Mouse (Mus musculus): ENCODE data around the gene Ptpra. TPM values are rescaled to one million over a fixed set of nuclear protein-coding genes. Genes with fewer than 3 reads are reported as not detected.

The Ptpra gene
- polyA plus RNA-seq (2014; fragmentation: Nextera tagmentation; extraction: Ambion mirVana) = 164 and 165 TPM in 2 replicates

- peak within 1 kb of the TSS; percentile 93 for H3K4me2 ChIP-seq (ENCODE audit: low read depth, low read length)
- peak within 1 kb of the TSS; percentile 88 for H3K9ac ChIP-seq (replicated peaks; ENCODE audit: low read depth, low read length)
- WGBS = under 1% methylated on average over 41 of the region's 50 CpGs
- peak within 1 kb of the TSS; percentile 80 for H3K27ac ChIP-seq (ENCODE audit: low read depth, low read length)
- peak; percentile 98 for ATAC-seq (ENCODE audit: low read depth)
- 0 out of 2 replicates have a peak, but pooled peaks cover 14% of the 10 kb centered on the region for H3K4me1 ChIP-seq (ENCODE audit: control insufficient read depth, insufficient read depth, low read length)
- H3K36me3 ChIP-seq (ENCODE audit: control insufficient read depth, insufficient read depth, low read length) = no peaks in the 10 kb centered on the region
- H3K9me3 ChIP-seq (ENCODE audit: control insufficient read depth, low read length) = no peaks in the 10 kb centered on the region
- peak within 1 kb of the TSS; percentile 91 for H3K4me3 ChIP-seq (ENCODE audit: low read depth, low read length)
- H3K27me3 ChIP-seq (ENCODE audit: control insufficient read depth, insufficient read depth, low read length) = no peaks in the 10 kb centered on the region
Observed at GRCm38 (mm10) chr2:130449794-130450433, at the start of gene Ptpra. TSS of gene Ptpra (plus strand) at chr2:130450278.

DNA sequence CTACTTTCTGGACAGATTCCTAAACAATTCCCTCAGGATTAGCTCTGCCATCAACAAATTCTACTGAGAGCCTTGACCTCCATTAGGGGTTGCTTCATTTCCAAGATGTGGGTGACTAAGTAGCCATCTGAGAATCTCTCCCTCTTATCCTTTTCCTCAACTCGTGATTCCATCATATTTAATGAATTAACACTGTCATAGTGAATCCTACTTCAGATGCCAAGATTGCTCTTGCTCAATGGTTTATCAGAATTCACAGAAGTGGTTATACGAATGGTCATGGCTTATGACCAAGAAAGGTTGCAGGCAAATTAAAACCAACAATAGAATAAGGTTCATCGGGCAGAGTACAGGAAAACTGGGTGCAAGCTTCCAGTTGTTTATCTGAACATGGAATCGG, 48.2 kb upstream of the Ptpra start:
- no peak overlapping the region for H3K4me3 ChIP-seq (ENCODE audit: low read depth, low read length)
- peaks cover 7% of the 10 kb centered on the region; the same call in 1 of the 2 replicates for H3K4me1 ChIP-seq (ENCODE audit: control insufficient read depth, insufficient read depth, low read length)
- H3K9ac ChIP-seq (replicated peaks; ENCODE audit: low read depth, low read length) = no peak overlapping the region
- no peaks in the 10 kb centered on the region for H3K27me3 ChIP-seq (ENCODE audit: control insufficient read depth, insufficient read depth, low read length)
- H3K36me3 ChIP-seq (ENCODE audit: control insufficient read depth, insufficient read depth, low read length) = no peaks in the 10 kb centered on the region
- no peak for ATAC-seq (ENCODE audit: low read depth)
- 83% methylated on average over 4 of the region's 4 CpGs for WGBS
- H3K4me2 ChIP-seq (ENCODE audit: low read depth, low read length) = no peak overlapping the region
- no peaks in the 10 kb centered on the region for H3K9me3 ChIP-seq (ENCODE audit: control insufficient read depth, low read length)
- no peak overlapping the region for H3K27ac ChIP-seq (ENCODE audit: low read depth, low read length)

DNA sequence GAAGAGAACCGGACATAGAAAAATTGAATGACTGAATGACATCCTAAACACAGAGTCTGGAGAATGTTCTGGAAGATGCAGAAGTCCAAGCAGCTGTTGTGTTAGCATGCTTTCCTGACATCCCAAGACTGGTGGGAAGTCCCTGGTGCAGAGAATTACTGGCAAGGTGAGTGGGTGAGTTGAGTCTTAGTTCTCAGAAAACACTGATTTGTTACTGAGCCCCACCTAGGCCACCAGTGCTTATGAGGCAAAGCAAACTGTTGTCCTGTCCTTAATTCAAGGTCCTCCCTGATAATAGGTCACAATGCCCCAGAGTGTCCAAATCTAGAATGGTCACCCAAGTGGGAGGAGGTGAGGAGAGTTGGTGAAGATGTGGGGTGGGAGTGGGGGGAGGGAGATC, 45.1 kb upstream of the Ptpra start, which contains the start of the genes Gm28372 and 1700020A23Rik:
Gm28372 (plus strand) TSS at position 301 of the 400 bp plus-strand sequence.
1700020A23Rik (plus strand) TSS at position 321 of the 400 bp plus-strand sequence.
- no peak within 1 kb of the TSS for H3K9ac ChIP-seq (replicated peaks; ENCODE audit: low read depth, low read length)
- ATAC-seq (ENCODE audit: low read depth) = no peak
- WGBS = 81% methylated on average over 1 of the region's 1 CpGs
- H3K4me1 ChIP-seq (ENCODE audit: control insufficient read depth, insufficient read depth, low read length) = no peaks in the 10 kb centered on the region
- no peaks in the 10 kb centered on the region for H3K36me3 ChIP-seq (ENCODE audit: control insufficient read depth, insufficient read depth, low read length)
- no peaks in the 10 kb centered on the region for H3K27me3 ChIP-seq (ENCODE audit: control insufficient read depth, insufficient read depth, low read length)
- no peak within 1 kb of the TSS for H3K4me2 ChIP-seq (ENCODE audit: low read depth, low read length)
- H3K4me3 ChIP-seq (ENCODE audit: low read depth, low read length) = no peak within 1 kb of the TSS
- no peaks in the 10 kb centered on the region for H3K9me3 ChIP-seq (ENCODE audit: control insufficient read depth, low read length)
- H3K27ac ChIP-seq (ENCODE audit: low read depth, low read length) = no peak within 1 kb of the TSS

DNA sequence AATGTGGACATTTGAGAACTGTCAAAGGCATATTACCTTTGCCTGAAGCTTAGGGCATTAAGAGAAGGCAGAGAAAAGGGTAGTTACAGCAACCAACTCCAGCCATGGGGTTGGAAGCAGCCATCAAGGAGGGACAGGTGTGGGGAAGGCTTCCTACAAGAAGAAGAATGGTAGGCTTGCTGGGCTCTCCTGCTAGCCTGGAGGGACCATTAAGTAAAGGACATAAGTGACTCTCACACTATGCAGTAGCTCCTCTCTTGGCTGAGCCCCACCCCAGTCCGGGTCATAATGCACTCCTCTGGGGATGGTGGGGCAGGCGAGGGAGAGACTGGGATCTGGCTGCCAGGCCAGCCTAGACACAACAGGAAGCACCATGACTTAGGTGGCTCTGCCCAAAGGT, 43.9 kb upstream of the Ptpra start, which contains the start of gene Tmem239:
Tmem239 (plus strand) TSS at position 301 of the 400 bp plus-strand sequence.
- no peak for ATAC-seq (ENCODE audit: low read depth)
- Histone ChIP-seq H3K36me3 (ENCODE audit: control insufficient read depth, insufficient read depth, low read length) (no peaks in the 10 kb centered on the region), H3K9ac (replicated peaks; ENCODE audit: low read depth, low read length) (no peak within 1 kb of the TSS), H3K4me2 (ENCODE audit: low read depth, low read length) (no peak within 1 kb of the TSS), H3K27me3 (ENCODE audit: control insufficient read depth, insufficient read depth, low read length) (no peaks in the 10 kb centered on the region), H3K4me1 (ENCODE audit: control insufficient read depth, insufficient read depth, low read length) (no peaks in the 10 kb centered on the region), H3K27ac (ENCODE audit: low read depth, low read length) (no peak within 1 kb of the TSS), H3K9me3 (ENCODE audit: control insufficient read depth, low read length) (no peaks in the 10 kb centered on the region), H3K4me3 (ENCODE audit: low read depth, low read length) (no peak within 1 kb of the TSS)
- WGBS = 83% methylated on average over 2 of the region's 2 CpGs

DNA sequence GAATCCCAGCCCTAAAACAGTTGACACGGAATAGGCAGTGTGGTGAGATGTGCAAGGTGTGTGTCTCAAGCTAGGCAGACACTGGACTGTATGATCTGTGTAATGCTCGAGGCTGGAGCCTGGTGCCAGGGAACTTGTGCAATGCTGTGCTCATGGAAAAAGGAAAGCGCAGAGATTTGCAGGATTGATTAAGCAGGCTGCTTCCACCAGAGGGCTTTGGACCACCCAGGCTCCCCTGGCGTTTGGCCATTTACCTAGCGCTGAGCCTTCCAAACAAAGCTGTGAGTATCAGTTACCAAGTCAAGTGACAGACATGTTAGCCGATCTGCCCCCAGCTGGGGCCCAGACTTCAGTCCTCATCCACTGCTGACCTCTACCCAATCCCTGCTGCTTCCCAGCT, 41.9 kb upstream of the Ptpra start:
- Histone ChIP-seq H3K9me3 (ENCODE audit: control insufficient read depth, low read length) (no peaks in the 10 kb centered on the region), H3K9ac (replicated peaks; ENCODE audit: low read depth, low read length) (no peak overlapping the region), H3K36me3 (ENCODE audit: control insufficient read depth, insufficient read depth, low read length) (no peaks in the 10 kb centered on the region), H3K27ac (ENCODE audit: low read depth, low read length) (no peak overlapping the region), H3K27me3 (ENCODE audit: control insufficient read depth, insufficient read depth, low read length) (no peaks in the 10 kb centered on the region), H3K4me1 (ENCODE audit: control insufficient read depth, insufficient read depth, low read length) (no peaks in the 10 kb centered on the region), H3K4me3 (ENCODE audit: low read depth, low read length) (no peak overlapping the region), H3K4me2 (ENCODE audit: low read depth, low read length) (no peak overlapping the region)
- no peak for ATAC-seq (ENCODE audit: low read depth)
- WGBS = 34% methylated on average over 6 of the region's 6 CpGs

DNA sequence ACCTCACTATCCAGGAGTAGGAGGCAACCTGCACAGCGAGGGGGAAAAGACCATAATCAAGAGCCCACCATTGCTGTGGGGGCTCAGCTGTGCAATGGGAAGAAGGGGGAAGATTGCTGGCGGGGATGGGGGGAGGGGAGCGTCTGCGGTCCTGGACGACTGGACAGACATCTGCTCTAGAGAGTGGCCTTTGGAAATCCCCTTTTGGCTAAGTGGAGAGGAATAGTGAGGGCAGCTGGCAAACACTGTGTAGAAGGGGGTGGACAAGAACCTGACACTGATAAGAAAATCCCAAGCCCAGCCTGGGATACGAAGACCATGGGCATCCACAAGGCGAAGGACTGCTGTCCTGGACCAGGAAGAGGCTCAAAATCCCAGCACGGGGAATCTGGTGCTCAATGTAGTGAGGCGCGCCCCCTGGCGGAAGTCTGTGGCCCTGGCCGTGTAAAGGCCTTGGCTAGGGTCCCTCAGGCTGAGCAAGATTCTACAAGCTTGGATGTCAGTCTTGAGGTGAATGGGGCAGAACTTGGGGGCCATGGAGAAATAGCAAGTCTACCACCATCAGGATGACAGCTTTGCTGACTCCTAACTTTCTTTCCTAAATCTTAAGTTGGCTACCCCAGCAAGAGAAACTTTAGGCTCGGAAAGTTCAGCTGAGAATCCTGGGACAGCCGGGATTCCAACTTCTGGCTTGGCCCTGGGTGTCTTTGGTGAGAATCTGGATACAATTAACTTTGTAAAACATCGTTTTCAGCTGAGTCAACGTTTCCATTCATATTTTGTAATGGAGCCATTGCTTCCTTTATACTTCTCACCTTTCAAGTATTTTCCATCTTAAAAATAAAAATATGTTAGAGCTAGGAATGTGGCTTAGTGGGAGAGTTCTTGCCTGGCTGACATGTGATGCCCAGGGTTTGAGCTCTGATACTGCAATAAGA, 38.3 kb upstream of the Ptpra start:
- Histone ChIP-seq H3K27ac (ENCODE audit: low read depth, low read length) (no peak overlapping the region), H3K27me3 (ENCODE audit: control insufficient read depth, insufficient read depth, low read length) (no peaks in the 10 kb centered on the region), H3K36me3 (ENCODE audit: control insufficient read depth, insufficient read depth, low read length) (no peaks in the 10 kb centered on the region), H3K4me3 (ENCODE audit: low read depth, low read length) (no peak overlapping the region), H3K9me3 (ENCODE audit: control insufficient read depth, low read length) (no peaks in the 10 kb centered on the region), H3K4me1 (ENCODE audit: control insufficient read depth, insufficient read depth, low read length) (no peaks in the 10 kb centered on the region), H3K4me2 (ENCODE audit: low read depth, low read length) (no peak overlapping the region), H3K9ac (replicated peaks; ENCODE audit: low read depth, low read length) (no peak overlapping the region)
- 37% methylated on average over 16 of the region's 16 CpGs for WGBS
- ATAC-seq (ENCODE audit: low read depth) = peak; percentile 82

DNA sequence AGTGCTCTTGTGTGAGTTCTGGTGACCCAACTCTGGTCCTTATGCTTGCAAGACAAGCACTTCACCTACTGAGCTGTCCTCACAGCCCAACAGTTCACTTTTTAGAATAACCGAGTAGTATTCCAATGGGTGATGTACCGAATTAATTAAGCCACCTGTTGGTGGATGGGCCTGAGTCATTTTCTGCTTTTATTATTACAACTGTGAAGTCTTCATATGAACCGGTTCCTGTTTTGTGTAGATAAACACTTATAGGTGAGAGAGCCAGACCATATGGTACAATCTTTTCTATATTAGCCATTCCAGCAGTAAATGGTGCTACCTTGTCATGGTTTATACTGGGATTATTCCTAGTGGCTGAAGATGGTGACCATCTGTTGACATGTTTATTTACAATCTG, 37.3 kb upstream of the Ptpra start:
- Histone ChIP-seq H3K27ac (ENCODE audit: low read depth, low read length) (no peak overlapping the region), H3K4me2 (ENCODE audit: low read depth, low read length) (no peak overlapping the region), H3K4me1 (ENCODE audit: control insufficient read depth, insufficient read depth, low read length) (no peaks in the 10 kb centered on the region), H3K9me3 (ENCODE audit: control insufficient read depth, low read length) (no peaks in the 10 kb centered on the region), H3K4me3 (ENCODE audit: low read depth, low read length) (no peak overlapping the region), H3K27me3 (ENCODE audit: control insufficient read depth, insufficient read depth, low read length) (no peaks in the 10 kb centered on the region), H3K9ac (replicated peaks; ENCODE audit: low read depth, low read length) (no peak overlapping the region), H3K36me3 (ENCODE audit: control insufficient read depth, insufficient read depth, low read length) (no peaks in the 10 kb centered on the region)
- 80% methylated on average over 3 of the region's 3 CpGs for WGBS
- no peak for ATAC-seq (ENCODE audit: low read depth)

DNA sequence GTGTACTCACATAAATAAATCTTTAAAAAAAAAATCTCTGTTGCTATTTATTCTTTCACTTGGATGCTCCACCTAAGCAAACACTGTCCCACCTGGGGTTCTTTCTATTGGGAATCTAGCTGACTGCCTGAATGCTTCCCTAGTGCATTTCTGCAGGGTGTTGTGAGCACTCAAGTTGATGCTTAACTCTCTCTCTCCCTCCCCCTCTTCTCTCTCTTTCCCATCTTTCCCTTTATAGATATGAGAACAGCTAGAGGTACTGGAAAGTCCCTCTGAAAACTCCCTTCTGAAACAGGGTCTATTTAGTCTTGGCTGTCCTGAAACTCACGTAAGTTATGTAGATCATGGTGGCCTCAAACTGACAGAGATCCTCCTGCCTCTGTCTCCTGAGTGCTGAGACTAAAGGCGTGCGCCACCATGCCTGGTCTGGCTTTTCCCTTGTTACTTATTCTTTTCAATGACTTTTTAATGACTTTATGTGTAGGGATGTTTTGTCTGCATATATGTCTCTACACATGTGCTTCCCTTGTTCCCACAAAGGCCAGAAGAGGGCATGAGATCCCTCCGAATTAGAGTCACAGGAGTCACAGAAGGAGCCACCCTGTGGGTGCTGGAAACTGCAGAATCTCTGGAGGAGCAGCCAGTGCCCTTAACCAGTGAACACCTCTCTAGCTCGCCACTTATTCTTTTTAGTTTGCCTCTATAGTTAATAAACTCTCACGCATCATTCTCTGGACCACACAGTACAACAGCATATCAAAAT, 35.8 kb upstream of the Ptpra start:
- 68% methylated on average over 6 of the region's 6 CpGs for WGBS
- no peaks in the 10 kb centered on the region for H3K4me1 ChIP-seq (ENCODE audit: control insufficient read depth, insufficient read depth, low read length)
- ATAC-seq (ENCODE audit: low read depth) = no peak

More for the DNA sequence above, 35.8 kb upstream of the Ptpra start:
- no peaks in the 10 kb centered on the region for H3K27me3 ChIP-seq (ENCODE audit: control insufficient read depth, insufficient read depth, low read length)
- no peaks in the 10 kb centered on the region for H3K9me3 ChIP-seq (ENCODE audit: control insufficient read depth, low read length)
- no peak overlapping the region for H3K9ac ChIP-seq (replicated peaks; ENCODE audit: low read depth, low read length)
- H3K27ac ChIP-seq (ENCODE audit: low read depth, low read length) = no peak overlapping the region
- H3K4me3 ChIP-seq (ENCODE audit: low read depth, low read length) = no peak overlapping the region
- no peak overlapping the region for H3K4me2 ChIP-seq (ENCODE audit: low read depth, low read length)
- H3K36me3 ChIP-seq (ENCODE audit: control insufficient read depth, insufficient read depth, low read length) = 0 out of 2 replicates have a peak, but pooled peaks cover 5% of the 10 kb centered on the region
